Mouse (Mus musculus) hindbrain, postnatal 0 days (tissue): ENCODE measurements at regions not wholly inside any gene's neighbourhood (a gene's known extent, or its start where the extent isn't known, plus 50 kb on each side); places are given as distances from the start of the nearest gene placed in this dataset.

ENCODE experiments used
- ATAC-seq: fragments of 200-750 bp; cut with Nextera tagmentation; 2 replicates; pipeline ENCODE4 v1.8.0; 2017; ENCODE audit warnings: mild to moderate bottlenecking, moderate TSS enrichment, moderate library complexity
- DNase-seq: peaks from one replicate; pipeline ENCODE4 v3.0.0-alpha.2; 2015; ENCODE audit warnings: low spot score
- H3K27ac ChIP-seq: fragments of 300-500 bp; sonication (generic); 2 replicates; pipeline ENCODE4 v1.5.1; 2014; ENCODE audit warnings: mild to moderate bottlenecking
- H3K27me3 ChIP-seq: fragments of 300-500 bp; sonication (generic); 2 replicates; pipeline ENCODE4 v1.6.1; 2014; ENCODE audit warnings: low read length, mixed read lengths; ENCODE audit not compliant: insufficient read depth
- H3K36me3 ChIP-seq: fragments of 300-500 bp; sonication (generic); 2 replicates; pipeline ENCODE4 v1.6.1; 2014; ENCODE audit warnings: low read length, mixed read lengths; ENCODE audit not compliant: insufficient read depth
- H3K4me1 ChIP-seq: fragments of 300-500 bp; sonication (generic); 2 replicates; pipeline ENCODE4 v1.6.1; 2014; ENCODE audit warnings: antibody characterized with exemption, low read length, mixed read lengths; ENCODE audit not compliant: insufficient read depth
- H3K4me2 ChIP-seq: fragments of 300-500 bp; sonication (generic); 2 replicates; pipeline ENCODE4 v1.6.1; 2014; ENCODE audit warnings: low read depth, mild to moderate bottlenecking, low read length, moderate library complexity, mixed read lengths
- H3K4me3 ChIP-seq: fragments of 300-500 bp; sonication (generic); 2 replicates; pipeline ENCODE4 v1.5.1; 2014; ENCODE audit warnings: low read length
- H3K9ac ChIP-seq: fragments of 300-500 bp; sonication (generic); replicated peaks from 2 replicates; pipeline ENCODE4 v1.6.1; 2014; ENCODE audit warnings: mild to moderate bottlenecking, low read length, moderate library complexity, mixed read lengths
- H3K9me3 ChIP-seq: fragments of 300-500 bp; sonication (generic); 2 replicates; pipeline ENCODE4 v1.6.1; 2016; ENCODE audit warnings: low read length, mixed read lengths
- CTCF ChIP-seq: IDR thresholded peaks from 2 replicates; pipeline ENCODE4 v1.5.1; 2016; ENCODE audit warnings: antibody characterized with exemption, control low read depth, low read depth
- WGBS: fragments of 180-500 bp; shearing (Covaris S2); extraction: QIAGEN DNeasy Blood & Tissue Kit; methylation state at CpG from one replicate; pipeline ENCODE4 v1.1.7; 2014; 5-methylcytosine and 5-hydroxymethylcytosine counted together

DNA sequence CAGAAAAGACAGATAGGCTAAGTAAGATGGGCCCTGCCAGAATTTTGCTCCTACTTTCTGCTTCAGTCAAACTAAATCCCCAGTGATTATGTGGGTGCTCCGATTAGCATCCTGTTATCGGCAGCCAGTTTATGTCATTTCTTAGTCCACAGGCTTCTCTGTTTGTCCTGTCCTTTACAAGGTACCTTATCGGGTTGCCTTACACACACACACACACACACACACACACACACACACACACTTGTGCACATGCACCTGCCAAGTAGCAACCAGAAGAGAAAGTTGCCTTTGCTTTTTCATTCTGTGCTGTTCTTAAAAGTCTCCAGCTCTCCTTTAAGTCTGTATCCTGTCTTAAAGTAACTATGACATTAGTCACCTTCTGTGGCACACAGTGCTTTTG is 235.8 kb upstream of the Ankrd55 start:
- H3K27me3 ChIP-seq: no peaks in the 10 kb centered on the region
- no peak overlapping the region for H3K4me2 ChIP-seq
- no peak overlapping the region for H3K4me3 ChIP-seq
- 91% methylated on average over 3 of the region's 3 CpGs for WGBS
- no peak for TF ChIP-seq CTCF
- H3K27ac ChIP-seq: no peak overlapping the region
- H3K9ac ChIP-seq: no peak overlapping the region
- no peak for ATAC-seq
- DNase-seq: no peak
- no peaks in the 10 kb centered on the region for H3K4me1 ChIP-seq
- H3K36me3 ChIP-seq: no peaks in the 10 kb centered on the region
- H3K9me3 ChIP-seq: no peaks in the 10 kb centered on the region

DNA sequence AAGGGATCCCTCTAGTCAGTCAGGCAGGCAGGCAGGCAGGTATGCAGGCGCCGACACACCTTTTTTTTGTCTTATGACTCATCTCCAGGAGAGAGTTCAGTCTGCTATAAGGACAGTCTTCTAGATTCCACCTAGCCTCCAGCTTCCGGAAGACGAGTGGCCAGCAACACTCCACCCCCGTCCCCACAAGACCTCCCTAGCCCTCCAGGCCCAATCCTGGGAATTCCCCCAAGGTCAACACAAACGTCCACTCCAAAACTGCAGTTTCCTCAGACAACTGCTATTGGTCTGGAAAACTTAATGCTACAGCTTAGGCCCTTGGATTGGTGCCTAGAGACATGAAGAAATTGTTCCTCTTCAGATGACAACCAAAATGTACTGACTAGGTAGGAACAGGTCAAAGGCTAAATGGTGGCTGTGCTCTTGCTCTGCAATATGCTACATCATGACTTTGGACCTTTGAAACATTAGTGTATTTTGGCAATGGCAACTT is 233.3 kb upstream of the Ankrd55 start:
- 90% methylated on average over 6 of the region's 6 CpGs for WGBS
- no peak overlapping the region for H3K27ac ChIP-seq
- H3K9me3 ChIP-seq: no peaks in the 10 kb centered on the region
- DNase-seq (no peak), ATAC-seq (no peak)
- no peak overlapping the region for H3K4me3 ChIP-seq
- no peak overlapping the region for H3K9ac ChIP-seq
- H3K4me1 ChIP-seq: no peaks in the 10 kb centered on the region
- TF ChIP-seq CTCF: no peak
- no peaks in the 10 kb centered on the region for H3K36me3 ChIP-seq
- no peaks in the 10 kb centered on the region for H3K27me3 ChIP-seq
- H3K4me2 ChIP-seq: no peak overlapping the region

GRCm38 (mm10) chr13:112058218-112058617 is 230.0 kb upstream of the Ankrd55 start:
- H3K9ac ChIP-seq: no peak overlapping the region
- no peak overlapping the region for H3K4me3 ChIP-seq
- H3K9me3 ChIP-seq: no peaks in the 10 kb centered on the region
- H3K27me3 ChIP-seq: no peaks in the 10 kb centered on the region
- DNase-seq: peak; percentile 38
- peak; percentile 53; the same call in 1 of the 2 replicates for ATAC-seq
- no peaks in the 10 kb centered on the region for H3K36me3 ChIP-seq
- no peak overlapping the region for H3K27ac ChIP-seq
- H3K4me2 ChIP-seq: no peak overlapping the region
- H3K4me1 ChIP-seq: no peaks in the 10 kb centered on the region
- WGBS: 67% methylated on average over 11 of the region's 11 CpGs
- TF ChIP-seq CTCF: no peak

- H3K4me3 ChIP-seq: no peak overlapping the region
- no peak overlapping the region for H3K4me2 ChIP-seq
- H3K9me3 ChIP-seq: no peaks in the 10 kb centered on the region
- H3K4me1 ChIP-seq: no peaks in the 10 kb centered on the region
- ATAC-seq: no peak
- no peaks in the 10 kb centered on the region for H3K27me3 ChIP-seq
- H3K36me3 ChIP-seq: no peaks in the 10 kb centered on the region
- no peak for DNase-seq
- H3K9ac ChIP-seq: no peak overlapping the region
- 82% methylated on average over 6 of the region's 6 CpGs for WGBS
- no peak overlapping the region for H3K27ac ChIP-seq
- TF ChIP-seq CTCF: no peak
Measured at GRCm38 (mm10) chr13:112058771-112059170, 229.5 kb upstream of the Ankrd55 start.

- DNase-seq (no peak), ATAC-seq (no peak)
- WGBS: 90% methylated on average over 8 of the region's 8 CpGs
- no peak overlapping the region for H3K27ac ChIP-seq
- no peak for TF ChIP-seq CTCF
- no peaks in the 10 kb centered on the region for H3K36me3 ChIP-seq
- H3K27me3 ChIP-seq: no peaks in the 10 kb centered on the region
- H3K4me1 ChIP-seq: no peaks in the 10 kb centered on the region
- no peak overlapping the region for H3K4me2 ChIP-seq
- H3K9ac ChIP-seq: no peak overlapping the region
- no peaks in the 10 kb centered on the region for H3K9me3 ChIP-seq
- H3K4me3 ChIP-seq: no peak overlapping the region
Measured at GRCm38 (mm10) chr13:112062024-112062423, 226.2 kb upstream of the Ankrd55 start.

GRCm38 (mm10) chr13:112063409-112064111 is 224.7 kb upstream of the Ankrd55 start:
- Histone ChIP-seq H3K9me3 (no peaks in the 10 kb centered on the region), H3K9ac (no peak overlapping the region), H3K4me3 (no peak overlapping the region), H3K27me3 (no peaks in the 10 kb centered on the region), H3K36me3 (no peaks in the 10 kb centered on the region), H3K4me2 (no peak overlapping the region), H3K4me1 (no peaks in the 10 kb centered on the region), H3K27ac (no peak overlapping the region)
- ATAC-seq: no peak
- DNase-seq: no peak
- TF ChIP-seq CTCF: no peak
- WGBS: 70% methylated on average over 11 of the region's 11 CpGs

DNA sequence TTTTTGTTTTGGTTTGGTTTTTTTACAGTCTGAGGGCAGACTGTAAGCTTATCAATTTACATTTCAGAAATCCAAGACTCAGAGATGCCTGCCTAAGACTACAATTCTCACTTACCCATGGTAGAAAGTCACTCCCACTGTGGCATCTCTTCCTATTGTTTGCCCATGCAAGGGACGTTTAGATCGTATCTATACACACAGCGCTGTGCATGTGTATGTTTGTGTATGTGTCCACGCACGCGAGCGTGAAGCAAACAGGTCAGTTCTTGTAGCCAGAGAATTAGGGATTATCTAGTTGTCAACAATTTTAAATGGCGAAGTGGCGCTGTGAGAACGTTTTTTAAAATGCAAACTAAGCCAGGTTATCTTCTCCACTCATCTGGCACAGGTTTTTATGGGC is 223.6 kb upstream of the Ankrd55 start:
- H3K4me1 ChIP-seq: no peaks in the 10 kb centered on the region
- H3K36me3 ChIP-seq: no peaks in the 10 kb centered on the region
- 82% methylated on average over 10 of the region's 10 CpGs for WGBS
- H3K4me2 ChIP-seq: no peak overlapping the region
- TF ChIP-seq CTCF: no peak
- DNase-seq (no peak), ATAC-seq (no peak)
- H3K27ac ChIP-seq: no peak overlapping the region
- no peaks in the 10 kb centered on the region for H3K27me3 ChIP-seq
- no peak overlapping the region for H3K4me3 ChIP-seq
- no peaks in the 10 kb centered on the region for H3K9me3 ChIP-seq
- no peak overlapping the region for H3K9ac ChIP-seq
